Mouse (Mus musculus) kidney, postnatal 36 days (tissue): ENCODE measurements around the gene Misp.
A peak's percentile ranks its signal among the peaks of the same experiment; 100 is the strongest.

ENCODE experiments used
- DNase-seq, 2 experiments: peaks; one replicate each; pipeline ENCODE4 v3.0.0; 2021 to 2022; ENCODE audit warnings: mixed read lengths in 2 of 2

The Misp gene

GRCm38 (mm10) chr10:79854801-79855541 is 34.2 kb downstream of the Misp start:
- DNase-seq: peak; percentile 59 to 81

- DNase-seq: peak; percentile 91 to 96
Observed at GRCm38 (mm10) chr10:79855558-79856184, 34.9 kb downstream of the Misp start.

GRCm38 (mm10) chr10:79856280-79856679 is 35.5 kb downstream of the Misp start:
- peak in 1 of 2 experiments; percentile 23 for DNase-seq

GRCm38 (mm10) chr10:79856704-79857451 is 36.1 kb downstream of the Misp start:
- peak in 1 of 2 experiments; percentile 15 for DNase-seq

- DNase-seq: peak; percentile 87 to 90
Observed at GRCm38 (mm10) chr10:79857452-79857811, 36.6 kb downstream of the Misp start.

GRCm38 (mm10) chr10:79857894-79858293 is 37.1 kb downstream of the Misp start:
- no peak for DNase-seq

GRCm38 (mm10) chr10:79858416-79859074 is 37.8 kb downstream of the Misp start:
- DNase-seq: peak; percentile 83 to 87

GRCm38 (mm10) chr10:79859116-79859515 is 38.3 kb downstream of the Misp start:
- DNase-seq: peak in 1 of 2 experiments; percentile 31

GRCm38 (mm10) chr10:79860079-79860911 is 39.5 kb downstream of the Misp start:
- no peak for DNase-seq

GRCm38 (mm10) chr10:79861230-79862048 is 40.6 kb downstream of the Misp start:
- DNase-seq: peak; percentile 80 to 85

GRCm38 (mm10) chr10:79862049-79862788 is 41.4 kb downstream of the Misp start:
- peak in 1 of 2 experiments; percentile 51 for DNase-seq

- DNase-seq: peak in 1 of 2 experiments; percentile 48
Observed at GRCm38 (mm10) chr10:79862925-79863324, 42.1 kb downstream of the Misp start.

- DNase-seq: no peak
Observed at GRCm38 (mm10) chr10:79864351-79865188, 43.8 kb downstream of the Misp start.

GRCm38 (mm10) chr10:79865189-79865601 is 44.4 kb downstream of the Misp start:
- no peak for DNase-seq

GRCm38 (mm10) chr10:79865801-79866295 is 45.1 kb downstream of the Misp start:
- peak; percentile 70 to 75 for DNase-seq

GRCm38 (mm10) chr10:79866601-79867000 is 45.8 kb downstream of the Misp start:
- no peak for DNase-seq

- no peak for DNase-seq
Observed at GRCm38 (mm10) chr10:79871845-79872244, 51.1 kb downstream of the Misp start.

- no peak for DNase-seq
Observed at GRCm38 (mm10) chr10:79872862-79873261, 52.1 kb downstream of the Misp start.

GRCm38 (mm10) chr10:79873313-79873712 is 52.5 kb downstream of the Misp start:
- DNase-seq: no peak
